Mouse (Mus musculus) hindbrain, embryonic 14.5 days (tissue): ENCODE measurements around the gene Babam2. TPM values are rescaled to one million over a fixed set of nuclear protein-coding genes. Genes with fewer than 3 reads are reported as not detected.

Source experiments
- ATAC-seq: fragments of 200-750 bp; cut with Nextera tagmentation; 2 replicates; pipeline ENCODE4 v1.8.0; 2017; ENCODE audit warnings: moderate number of reproducible peaks, mild to moderate bottlenecking, moderate TSS enrichment, moderate library complexity; ENCODE audit not compliant: low FRiP score
- DNase-seq: peaks from one replicate; pipeline ENCODE4 v3.0.0-alpha.2; 2015; ENCODE audit warnings: low spot score
- H3K27ac ChIP-seq: fragments of 300-500 bp; sonication (generic); 2 replicates; pipeline ENCODE4 v1.5.1; 2014; ENCODE audit warnings: mild to moderate bottlenecking, moderate library complexity
- H3K27me3 ChIP-seq: fragments of 300-500 bp; sonication (generic); 2 replicates; pipeline ENCODE4 v1.6.1; 2014; ENCODE audit warnings: mild to moderate bottlenecking, low read length, mixed read lengths; ENCODE audit not compliant: control insufficient read depth, insufficient read depth
- H3K36me3 ChIP-seq: fragments of 300-500 bp; sonication (generic); replicated peaks from 2 replicates; pipeline ENCODE4 v1.6.1; 2014; ENCODE audit not compliant: control insufficient read depth, insufficient read depth
- H3K4me1 ChIP-seq: fragments of 300-500 bp; sonication (generic); replicated peaks from 2 replicates; pipeline ENCODE4 v1.6.1; 2014; ENCODE audit warnings: antibody characterized with exemption, low read length, mixed read lengths; ENCODE audit not compliant: control insufficient read depth, insufficient read depth
- H3K4me2 ChIP-seq: fragments of 300-500 bp; sonication (generic); replicated peaks from 2 replicates; pipeline ENCODE4 v1.6.1; 2014; ENCODE audit warnings: mild to moderate bottlenecking, moderate library complexity
- H3K4me3 ChIP-seq: fragments of 300-500 bp; sonication (generic); replicated peaks from 2 replicates; pipeline ENCODE4 v1.5.1; 2014; ENCODE audit warnings: mild to moderate bottlenecking, low read length
- H3K9ac ChIP-seq: fragments of 300-500 bp; sonication (generic); 2 replicates; pipeline ENCODE4 v1.6.1; 2014
- H3K9me3 ChIP-seq: fragments of 300-500 bp; sonication (generic); 2 replicates; pipeline ENCODE4 v1.6.1; 2016; ENCODE audit warnings: low read length; ENCODE audit not compliant: control insufficient read depth
- WGBS: fragments of 180-500 bp; shearing (Covaris S2); extraction: QIAGEN DNeasy Blood & Tissue Kit; methylation state at CpG from one replicate; pipeline ENCODE4 v1.1.7; 2014; 5-methylcytosine and 5-hydroxymethylcytosine counted together
- polyA plus RNA-seq: library from polyadenylated mRNA; unstranded; fragments of >200 nt; fragmentation: Nextera tagmentation; extraction: Ambion mirVana; gene quantifications from 2 replicates; pipeline ENCODE4 v1.2.1, GENCODE M21; 2014

The Babam2 gene
- polyA plus RNA-seq, 1 experiment from 2014 or later = 39.8 TPM

GRCm38 (mm10) chr5:32034475-32035054 is 337.1 kb downstream of the Babam2 start:
- Histone ChIP-seq H3K9ac (no peak overlapping the region), H3K36me3 (no peaks in the 10 kb centered on the region), H3K4me1 (no peaks in the 10 kb centered on the region), H3K9me3 (no peaks in the 10 kb centered on the region), H3K4me2 (no peak overlapping the region), H3K27ac (no peak overlapping the region), H3K27me3 (no peaks in the 10 kb centered on the region), H3K4me3 (no peak overlapping the region)
- ATAC-seq = no peak
- DNase-seq = no peak
- 83% methylated on average over 8 of the region's 8 CpGs for WGBS

GRCm38 (mm10) chr5:32035721-32036320 is 338.3 kb downstream of the Babam2 start:
- ATAC-seq = no peak
- no peak overlapping the region for H3K4me2 ChIP-seq
- H3K27me3 ChIP-seq = no peaks in the 10 kb centered on the region
- no peaks in the 10 kb centered on the region for H3K9me3 ChIP-seq
- no peaks in the 10 kb centered on the region for H3K4me1 ChIP-seq
- no peak for DNase-seq
- no peak overlapping the region for H3K27ac ChIP-seq
- H3K9ac ChIP-seq = no peak overlapping the region
- WGBS = 83% methylated on average over 7 of the region's 7 CpGs
- no peaks in the 10 kb centered on the region for H3K36me3 ChIP-seq
- no peak overlapping the region for H3K4me3 ChIP-seq

- Histone ChIP-seq H3K4me1 (no peaks in the 10 kb centered on the region), H3K9me3 (no peaks in the 10 kb centered on the region), H3K27me3 (no peaks in the 10 kb centered on the region), H3K36me3 (no peaks in the 10 kb centered on the region), H3K4me2 (no peak overlapping the region), H3K4me3 (no peak overlapping the region), H3K9ac (no peak overlapping the region), H3K27ac (no peak overlapping the region)
- WGBS = 78% methylated on average over 2 of the region's 2 CpGs
- no peak for ATAC-seq
- no peak for DNase-seq
These were observed 339.4 kb downstream of the Babam2 start for GRCm38 (mm10) chr5:32036896-32037295.

GRCm38 (mm10) chr5:32037546-32037945 is 340.1 kb downstream of the Babam2 start:
- H3K27ac ChIP-seq = no peak overlapping the region
- ATAC-seq = no peak
- WGBS = 92% methylated on average over 4 of the region's 4 CpGs
- H3K27me3 ChIP-seq = no peaks in the 10 kb centered on the region
- no peaks in the 10 kb centered on the region for H3K9me3 ChIP-seq
- no peaks in the 10 kb centered on the region for H3K4me1 ChIP-seq
- no peak for DNase-seq
- no peak overlapping the region for H3K9ac ChIP-seq
- H3K4me3 ChIP-seq = no peak overlapping the region
- no peak overlapping the region for H3K4me2 ChIP-seq
- H3K36me3 ChIP-seq = no peaks in the 10 kb centered on the region

GRCm38 (mm10) chr5:32038994-32039393 is 341.5 kb downstream of the Babam2 start:
- Histone ChIP-seq H3K9ac (no peak overlapping the region), H3K4me3 (no peak overlapping the region), H3K4me1 (no peaks in the 10 kb centered on the region), H3K27ac (no peak overlapping the region), H3K9me3 (no peaks in the 10 kb centered on the region), H3K27me3 (no peaks in the 10 kb centered on the region), H3K36me3 (no peaks in the 10 kb centered on the region), H3K4me2 (no peak overlapping the region)
- ATAC-seq (no peak), DNase-seq (no peak)

- H3K4me2 ChIP-seq = no peak overlapping the region
- no peaks in the 10 kb centered on the region for H3K4me1 ChIP-seq
- DNase-seq (no peak), ATAC-seq (no peak)
- no peaks in the 10 kb centered on the region for H3K27me3 ChIP-seq
- WGBS = 95% methylated on average over 3 of the region's 3 CpGs
- no peaks in the 10 kb centered on the region for H3K9me3 ChIP-seq
- no peak overlapping the region for H3K9ac ChIP-seq
- no peak overlapping the region for H3K27ac ChIP-seq
- no peaks in the 10 kb centered on the region for H3K36me3 ChIP-seq
- H3K4me3 ChIP-seq = no peak overlapping the region
These were observed 342.0 kb downstream of the Babam2 start for GRCm38 (mm10) chr5:32039511-32039910.

GRCm38 (mm10) chr5:32043153-32043552 is 345.7 kb downstream of the Babam2 start:
- Histone ChIP-seq H3K27ac (no peak overlapping the region), H3K4me1 (no peaks in the 10 kb centered on the region), H3K9ac (no peak overlapping the region), H3K9me3 (no peaks in the 10 kb centered on the region), H3K4me2 (no peak overlapping the region), H3K27me3 (no peaks in the 10 kb centered on the region), H3K4me3 (no peak overlapping the region), H3K36me3 (no peaks in the 10 kb centered on the region)
- ATAC-seq (no peak), DNase-seq (no peak)
- WGBS = 84% methylated on average over 7 of the region's 7 CpGs

GRCm38 (mm10) chr5:32043996-32044395 is 346.5 kb downstream of the Babam2 start:
- H3K9ac ChIP-seq = no peak overlapping the region
- H3K4me2 ChIP-seq = no peak overlapping the region
- no peak overlapping the region for H3K27ac ChIP-seq
- no peaks in the 10 kb centered on the region for H3K4me1 ChIP-seq
- H3K9me3 ChIP-seq = no peaks in the 10 kb centered on the region
- H3K4me3 ChIP-seq = no peak overlapping the region
- DNase-seq (no peak), ATAC-seq (no peak)
- H3K36me3 ChIP-seq = no peaks in the 10 kb centered on the region
- H3K27me3 ChIP-seq = no peaks in the 10 kb centered on the region

GRCm38 (mm10) chr5:32051899-32052298 is 354.4 kb downstream of the Babam2 start:
- DNase-seq = no peak
- 81% methylated on average over 1 of the region's 1 CpGs for WGBS
- Histone ChIP-seq H3K27me3 (no peaks in the 10 kb centered on the region), H3K9ac (no peak overlapping the region), H3K36me3 (no peaks in the 10 kb centered on the region), H3K9me3 (no peaks in the 10 kb centered on the region), H3K4me1 (no peaks in the 10 kb centered on the region), H3K27ac (no peak overlapping the region), H3K4me3 (no peak overlapping the region), H3K4me2 (no peak overlapping the region)
- ATAC-seq = no peak

GRCm38 (mm10) chr5:32052467-32052866 is 355.0 kb downstream of the Babam2 start:
- no peaks in the 10 kb centered on the region for H3K27me3 ChIP-seq
- H3K9me3 ChIP-seq = no peaks in the 10 kb centered on the region
- H3K36me3 ChIP-seq = no peaks in the 10 kb centered on the region
- DNase-seq (no peak), ATAC-seq (no peak)
- H3K4me2 ChIP-seq = no peak overlapping the region
- H3K4me1 ChIP-seq = no peaks in the 10 kb centered on the region
- 86% methylated on average over 1 of the region's 1 CpGs for WGBS
- H3K9ac ChIP-seq = no peak overlapping the region
- H3K27ac ChIP-seq = no peak overlapping the region
- H3K4me3 ChIP-seq = no peak overlapping the region
